Mouse (Mus musculus): Measurements from ENCODE around the gene Arap1.

Gene Arap1

GRCm38 (mm10) chr7:101320399-101321217, 27.3 kb upstream of the Arap1 start:
- H3K9me3 ChIP-seq (ENCODE audit: low read length): no peaks in the 10 kb centered on the region
- H3K4me1 ChIP-seq (replicated peaks; ENCODE audit: low read depth, low read length): peaks cover 37% of the 10 kb centered on the region
- peaks cover 73% of the 10 kb centered on the region for H3K27me3 ChIP-seq (ENCODE audit: insufficient read depth, low read length)
- peak overlapping the region; percentile 85 for H3K4me3 ChIP-seq (replicated peaks; ENCODE audit: low read length)
- TF ChIP-seq POU5F1 (IDR thresholded peaks at IDR 0.05; ENCODE audit: borderline replicate concordance, low read length): no peak
- TF ChIP-seq CTCF (conservative IDR thresholded peaks at IDR 0.05; ENCODE audit: low read length): no peak
- no peak for TF ChIP-seq NANOG (IDR thresholded peaks at IDR 0.05; ENCODE audit: borderline replicate concordance, low read length)
- H3K36me3 ChIP-seq (ENCODE audit: insufficient read depth, low read length): no peaks in the 10 kb centered on the region

- Histone ChIP-seq H3K9me3 (ENCODE audit: low read length) (no peaks in the 10 kb centered on the region), H3K27me3 (ENCODE audit: insufficient read depth, low read length) (peaks cover 77% of the 10 kb centered on the region), H3K4me3 (replicated peaks; ENCODE audit: low read length) (peak overlapping the region; percentile 85), H3K36me3 (ENCODE audit: insufficient read depth, low read length) (no peaks in the 10 kb centered on the region), H3K4me1 (replicated peaks; ENCODE audit: low read depth, low read length) (peaks cover 37% of the 10 kb centered on the region)
- no peak for TF ChIP-seq POU5F1 (IDR thresholded peaks at IDR 0.05; ENCODE audit: borderline replicate concordance, low read length)
- TF ChIP-seq NANOG (IDR thresholded peaks at IDR 0.05; ENCODE audit: borderline replicate concordance, low read length): no peak
- no peak for TF ChIP-seq CTCF (conservative IDR thresholded peaks at IDR 0.05; ENCODE audit: low read length)
Measured at GRCm38 (mm10) chr7:101321218-101321827, 26.5 kb upstream of the Arap1 start.

GRCm38 (mm10) chr7:101323141-101323594, 24.7 kb upstream of the Arap1 start:
- Histone ChIP-seq H3K36me3 (ENCODE audit: insufficient read depth, low read length) (no peaks in the 10 kb centered on the region), H3K27me3 (ENCODE audit: insufficient read depth, low read length) (peaks cover 74% of the 10 kb centered on the region), H3K9me3 (ENCODE audit: low read length) (no peaks in the 10 kb centered on the region), H3K4me3 (replicated peaks; ENCODE audit: low read length) (no peak overlapping the region), H3K4me1 (replicated peaks; ENCODE audit: low read depth, low read length) (peaks cover 29% of the 10 kb centered on the region)
- TF ChIP-seq CTCF (conservative IDR thresholded peaks at IDR 0.05; ENCODE audit: low read length) (no peak), NANOG (IDR thresholded peaks at IDR 0.05; ENCODE audit: borderline replicate concordance, low read length) (no peak), POU5F1 (IDR thresholded peaks at IDR 0.05; ENCODE audit: borderline replicate concordance, low read length) (no peak)

- no peaks in the 10 kb centered on the region for H3K9me3 ChIP-seq (ENCODE audit: low read length)
- TF ChIP-seq POU5F1 (IDR thresholded peaks at IDR 0.05; ENCODE audit: borderline replicate concordance, low read length) (no peak), CTCF (conservative IDR thresholded peaks at IDR 0.05; ENCODE audit: low read length) (no peak), NANOG (IDR thresholded peaks at IDR 0.05; ENCODE audit: borderline replicate concordance, low read length) (no peak)
- peaks cover 29% of the 10 kb centered on the region for H3K4me1 ChIP-seq (replicated peaks; ENCODE audit: low read depth, low read length)
- no peaks in the 10 kb centered on the region for H3K36me3 ChIP-seq (ENCODE audit: insufficient read depth, low read length)
- H3K27me3 ChIP-seq (ENCODE audit: insufficient read depth, low read length): peaks cover 66% of the 10 kb centered on the region
- H3K4me3 ChIP-seq (replicated peaks; ENCODE audit: low read length): no peak overlapping the region
Measured at GRCm38 (mm10) chr7:101324142-101324962, 23.5 kb upstream of the Arap1 start.

- Histone ChIP-seq H3K4me3 (replicated peaks; ENCODE audit: low read length) (no peak overlapping the region), H3K36me3 (ENCODE audit: insufficient read depth, low read length) (no peaks in the 10 kb centered on the region), H3K9me3 (ENCODE audit: low read length) (no peaks in the 10 kb centered on the region), H3K27me3 (ENCODE audit: insufficient read depth, low read length) (peaks cover 65% of the 10 kb centered on the region), H3K4me1 (replicated peaks; ENCODE audit: low read depth, low read length) (peaks cover 27% of the 10 kb centered on the region)
- TF ChIP-seq POU5F1 (IDR thresholded peaks at IDR 0.05; ENCODE audit: borderline replicate concordance, low read length): no peak
- no peak for TF ChIP-seq NANOG (IDR thresholded peaks at IDR 0.05; ENCODE audit: borderline replicate concordance, low read length)
Measured at GRCm38 (mm10) chr7:101326006-101326405, 21.9 kb upstream of the Arap1 start.

GRCm38 (mm10) chr7:101327263-101327662, 20.6 kb upstream of the Arap1 start:
- peaks cover 56% of the 10 kb centered on the region for H3K27me3 ChIP-seq (ENCODE audit: insufficient read depth, low read length)
- no peak overlapping the region for H3K4me3 ChIP-seq (replicated peaks; ENCODE audit: low read length)
- peaks cover 18% of the 10 kb centered on the region for H3K4me1 ChIP-seq (replicated peaks; ENCODE audit: low read depth, low read length)
- no peak for TF ChIP-seq CTCF (conservative IDR thresholded peaks at IDR 0.05; ENCODE audit: low read length)
- TF ChIP-seq NANOG (IDR thresholded peaks at IDR 0.05; ENCODE audit: borderline replicate concordance, low read length): no peak
- TF ChIP-seq POU5F1 (IDR thresholded peaks at IDR 0.05; ENCODE audit: borderline replicate concordance, low read length): no peak
- no peaks in the 10 kb centered on the region for H3K9me3 ChIP-seq (ENCODE audit: low read length)
- no peaks in the 10 kb centered on the region for H3K36me3 ChIP-seq (ENCODE audit: insufficient read depth, low read length)

- Histone ChIP-seq H3K4me1 (replicated peaks; ENCODE audit: low read depth, low read length) (peaks cover 13% of the 10 kb centered on the region; the same call in 1 of the 2 replicates), H3K4me3 (replicated peaks; ENCODE audit: low read length) (no peak overlapping the region), H3K27me3 (ENCODE audit: insufficient read depth, low read length) (peaks cover 51% of the 10 kb centered on the region), H3K9me3 (ENCODE audit: low read length) (no peaks in the 10 kb centered on the region), H3K36me3 (ENCODE audit: insufficient read depth, low read length) (no peaks in the 10 kb centered on the region)
- TF ChIP-seq POU5F1 (IDR thresholded peaks at IDR 0.05; ENCODE audit: borderline replicate concordance, low read length): no peak
- TF ChIP-seq NANOG (IDR thresholded peaks at IDR 0.05; ENCODE audit: borderline replicate concordance, low read length): no peak
- no peak for TF ChIP-seq CTCF (conservative IDR thresholded peaks at IDR 0.05; ENCODE audit: low read length)
Measured at GRCm38 (mm10) chr7:101327786-101328185, 20.1 kb upstream of the Arap1 start.

GRCm38 (mm10) chr7:101328621-101329158, 19.2 kb upstream of the Arap1 start:
- Histone ChIP-seq H3K27me3 (ENCODE audit: insufficient read depth, low read length) (peaks cover 43% of the 10 kb centered on the region), H3K4me3 (replicated peaks; ENCODE audit: low read length) (no peak overlapping the region), H3K4me1 (replicated peaks; ENCODE audit: low read depth, low read length) (peaks cover 9% of the 10 kb centered on the region; the same call in 1 of the 2 replicates), H3K9me3 (ENCODE audit: low read length) (no peaks in the 10 kb centered on the region), H3K36me3 (ENCODE audit: insufficient read depth, low read length) (no peaks in the 10 kb centered on the region)
- TF ChIP-seq POU5F1 (IDR thresholded peaks at IDR 0.05; ENCODE audit: borderline replicate concordance, low read length): no peak
- no peak for TF ChIP-seq NANOG (IDR thresholded peaks at IDR 0.05; ENCODE audit: borderline replicate concordance, low read length)
- no peak for TF ChIP-seq CTCF (conservative IDR thresholded peaks at IDR 0.05; ENCODE audit: low read length)
